Mouse (Mus musculus): ENCODE data around the gene Cdc42se2. TPM values are rescaled to one million over a fixed set of nuclear protein-coding genes. Genes with fewer than 3 reads are reported as not detected.

The Cdc42se2 gene
- total RNA-seq, 2 experiments from 2014 or later: 25.8 to 29.0 TPM

DNA sequence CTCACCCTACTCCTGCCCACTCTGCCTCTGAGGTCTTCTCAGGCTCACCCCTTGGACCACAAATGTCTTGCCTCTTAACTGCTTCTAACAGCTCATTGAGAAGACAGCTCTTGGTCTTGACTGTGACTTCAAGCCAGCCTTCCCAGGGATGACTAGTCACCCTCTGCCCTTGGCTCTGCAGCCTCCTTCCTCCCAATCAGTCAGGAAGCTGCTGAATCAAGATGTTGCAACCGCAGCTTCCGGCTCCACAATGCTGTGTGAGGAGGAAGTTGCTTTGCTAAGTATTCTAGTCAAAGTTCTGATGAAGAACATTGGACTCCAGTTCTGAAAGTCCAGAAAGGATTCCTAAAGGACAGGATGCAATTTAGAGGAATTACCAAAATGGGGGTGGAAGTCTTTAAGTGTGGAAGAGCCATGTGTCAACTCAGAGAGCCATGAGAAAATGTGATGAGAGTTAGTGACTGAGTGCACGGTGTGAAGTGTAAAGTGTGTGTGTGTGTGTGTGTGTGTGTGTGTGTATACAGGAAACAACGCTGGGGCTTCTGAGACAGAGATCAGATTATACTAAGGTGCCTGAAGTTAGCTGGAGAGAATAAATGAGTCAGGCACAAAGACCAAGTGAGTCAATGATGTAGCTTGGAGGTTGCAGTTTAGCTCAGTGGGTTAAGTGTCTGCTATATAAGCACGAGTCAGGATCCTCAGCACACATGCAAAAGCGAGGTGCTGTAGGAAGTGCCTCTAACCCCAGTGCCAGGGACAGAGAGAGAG is 14.5 kb upstream of the Cdc42se2 start:
- DNase-seq (ENCODE audit: low spot score): peak; percentile 45
- intact Hi-C loops (cut with DNase I): loop anchor here (5.0 kb wide), 1 partner anchor 50 kb away; no protein-coding TSS in a partner anchor

DNA sequence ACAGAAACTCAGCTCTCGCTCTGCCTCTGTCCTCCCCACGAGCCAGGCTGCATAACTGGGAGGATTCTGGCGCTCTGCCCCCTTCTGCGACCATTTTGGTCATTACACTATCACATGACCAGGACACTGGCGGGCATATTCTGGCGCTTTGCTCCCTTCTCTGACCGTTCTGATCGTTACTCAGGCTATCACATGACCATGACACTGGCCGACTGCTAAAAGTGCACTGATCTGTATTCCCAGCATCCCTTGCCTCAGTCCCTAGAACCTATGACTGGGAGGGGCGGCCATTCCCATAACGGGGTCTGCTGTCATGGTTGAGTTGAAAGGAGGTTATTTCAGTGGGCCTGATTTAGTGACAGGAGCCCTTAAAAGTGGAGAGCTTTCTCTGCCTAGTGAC is 9.1 kb upstream of the Cdc42se2 start:
- DNase-seq (ENCODE audit: low spot score): no peak
- intact Hi-C loops (cut with DNase I): no loop called here

DNA sequence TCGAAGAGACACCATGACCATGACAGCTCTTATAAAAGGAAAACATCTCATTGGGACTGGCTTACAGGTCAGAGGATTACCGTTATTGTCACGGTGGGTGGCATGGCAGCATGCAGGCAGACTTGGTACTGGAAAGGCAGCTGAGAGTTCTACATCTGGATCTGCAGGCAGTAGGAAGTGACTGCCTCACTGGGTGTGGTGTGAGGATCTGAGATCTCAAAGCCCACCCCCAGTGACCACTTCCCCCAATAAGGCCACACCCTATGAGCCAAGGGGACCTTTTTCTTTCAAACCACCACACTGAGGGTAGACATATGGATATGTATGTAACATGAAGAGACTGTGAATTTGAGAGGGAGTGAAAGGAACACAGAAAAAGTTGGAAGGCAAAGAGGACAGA is 7.2 kb upstream of the Cdc42se2 start:
- no peak for DNase-seq (ENCODE audit: low spot score)
- intact Hi-C loops (cut with DNase I): no loop called here

DNA sequence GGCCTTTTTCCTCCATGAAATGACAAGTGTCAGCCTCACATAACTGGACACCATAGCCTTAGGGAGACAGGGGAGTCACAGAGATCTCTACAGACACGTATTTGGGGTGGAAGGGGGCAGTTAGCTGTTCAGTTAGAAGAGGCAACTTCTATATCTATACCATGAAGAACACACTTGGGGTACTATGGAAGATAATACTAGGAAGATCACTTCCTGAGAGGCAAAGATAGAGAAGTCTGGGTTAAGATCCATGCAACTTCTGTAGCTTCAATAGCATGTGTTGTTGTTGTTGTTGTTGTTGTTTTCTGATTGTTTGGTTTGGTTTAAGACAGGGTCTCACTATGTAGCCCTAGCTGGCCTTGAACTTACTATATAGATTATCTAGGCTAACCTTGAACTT is 5.7 kb upstream of the Cdc42se2 start:
- no peak for DNase-seq (ENCODE audit: low spot score)
- intact Hi-C loops (cut with DNase I): no loop called here

GRCm38 (mm10) chr11:54791458-54791857 is 4.0 kb upstream of the Cdc42se2 start:
- intact Hi-C loops (cut with DNase I): no loop called here
- no peak for DNase-seq (ENCODE audit: low spot score)

DNA sequence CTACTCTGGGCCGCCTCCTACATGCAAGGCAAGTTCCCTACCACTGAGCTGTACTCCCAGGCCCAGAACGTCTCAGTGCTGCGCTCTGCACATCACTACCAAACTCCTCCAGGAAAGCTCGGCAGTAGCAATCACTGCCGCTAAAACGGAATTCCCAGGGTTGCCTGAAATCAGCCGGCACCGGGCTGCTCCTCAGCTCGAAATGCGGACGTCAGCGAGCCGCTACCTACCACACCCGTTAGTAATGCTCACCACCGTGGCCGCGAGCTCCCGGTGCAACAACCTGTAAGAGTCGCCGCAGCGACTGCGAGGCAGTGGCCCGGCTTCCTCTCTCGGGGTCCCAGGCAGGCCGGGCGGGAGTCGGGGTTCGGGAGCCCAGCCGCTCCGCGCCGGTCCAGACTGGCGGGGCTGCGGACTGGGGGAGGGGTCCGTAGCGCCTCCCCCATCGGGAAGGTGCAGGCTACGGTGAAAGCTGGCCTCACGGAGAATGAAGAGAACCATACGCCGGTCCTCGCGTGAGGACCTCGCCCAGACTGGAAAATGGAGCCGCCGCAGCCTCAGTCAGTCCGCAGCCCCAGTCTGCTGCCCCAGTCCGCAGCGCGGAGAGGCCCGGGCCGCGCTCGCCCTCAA is 502 bp downstream of the Cdc42se2 start:
- DNase-seq (ENCODE audit: low spot score): peak; percentile 32
- intact Hi-C loops (cut with DNase I): loop anchor here (2.0 to 5.0 kb wide), 2 partner anchors 76 to 80 kb away; no protein-coding TSS in a partner anchor

DNA sequence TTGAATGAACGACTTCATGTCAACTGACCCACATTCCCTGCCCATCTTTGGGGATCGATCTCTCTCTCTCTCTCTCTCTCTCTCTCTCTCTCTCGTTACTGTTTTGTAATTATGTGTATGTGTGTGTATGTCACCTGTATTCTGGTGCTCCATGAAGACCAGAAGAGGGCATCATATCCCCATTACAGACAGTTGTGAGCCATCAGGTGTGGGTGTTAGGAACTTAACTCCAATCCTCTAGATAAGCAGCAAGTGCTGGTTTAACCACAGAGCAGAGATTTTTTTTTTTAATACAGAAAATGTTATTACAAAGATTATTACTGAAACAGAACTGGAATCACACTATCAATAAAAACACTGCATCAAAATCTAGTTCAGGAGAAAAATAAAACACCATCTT is 1.9 kb downstream of the Cdc42se2 start:
- intact Hi-C loops (cut with DNase I): loop anchor here (5.0 kb wide), 1 partner anchor 78 kb away; no protein-coding TSS in a partner anchor
- DNase-seq (ENCODE audit: low spot score): no peak

GRCm38 (mm10) chr11:54784436-54784835 is 3.0 kb downstream of the Cdc42se2 start:
- intact Hi-C loops (cut with DNase I): no loop called here
- no peak for DNase-seq (ENCODE audit: low spot score)

GRCm38 (mm10) chr11:54782253-54782652 is 5.2 kb downstream of the Cdc42se2 start:
- intact Hi-C loops (cut with DNase I): no loop called here
- DNase-seq (ENCODE audit: low spot score): no peak

DNA sequence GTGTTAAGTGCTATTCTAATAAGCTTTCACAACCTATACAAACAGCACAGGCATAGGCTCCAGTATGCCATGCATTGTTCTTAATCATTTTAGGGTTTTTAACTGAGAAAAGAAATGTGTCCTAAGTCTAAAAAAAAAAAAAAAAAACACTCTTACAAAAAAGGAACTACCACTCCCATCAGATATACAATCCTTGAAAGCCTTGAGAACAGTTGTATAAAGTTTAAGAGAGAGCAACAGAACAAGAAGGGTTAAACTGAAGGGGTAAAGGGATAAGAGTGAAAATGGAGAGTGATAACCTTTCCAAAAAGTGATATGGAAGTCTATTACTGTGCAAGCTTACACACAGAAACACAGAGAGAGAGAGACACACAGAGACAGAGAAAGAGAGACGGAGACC is 7.5 kb downstream of the Cdc42se2 start:
- intact Hi-C loops (cut with DNase I): no loop called here

GRCm38 (mm10) chr11:54778131-54778844 is 9.2 kb downstream of the Cdc42se2 start:
- peak; percentile 22 for DNase-seq (ENCODE audit: low spot score)
- intact Hi-C loops (cut with DNase I): no loop called here

More for the DNA sequence above, 7.5 kb downstream of the Cdc42se2 start:
- DNase-seq (ENCODE audit: low spot score): no peak

GRCm38 (mm10) chr11:54777387-54778130 is 9.9 kb downstream of the Cdc42se2 start:
- DNase-seq (ENCODE audit: low spot score): no peak
- intact Hi-C loops (cut with DNase I): no loop called here

DNA sequence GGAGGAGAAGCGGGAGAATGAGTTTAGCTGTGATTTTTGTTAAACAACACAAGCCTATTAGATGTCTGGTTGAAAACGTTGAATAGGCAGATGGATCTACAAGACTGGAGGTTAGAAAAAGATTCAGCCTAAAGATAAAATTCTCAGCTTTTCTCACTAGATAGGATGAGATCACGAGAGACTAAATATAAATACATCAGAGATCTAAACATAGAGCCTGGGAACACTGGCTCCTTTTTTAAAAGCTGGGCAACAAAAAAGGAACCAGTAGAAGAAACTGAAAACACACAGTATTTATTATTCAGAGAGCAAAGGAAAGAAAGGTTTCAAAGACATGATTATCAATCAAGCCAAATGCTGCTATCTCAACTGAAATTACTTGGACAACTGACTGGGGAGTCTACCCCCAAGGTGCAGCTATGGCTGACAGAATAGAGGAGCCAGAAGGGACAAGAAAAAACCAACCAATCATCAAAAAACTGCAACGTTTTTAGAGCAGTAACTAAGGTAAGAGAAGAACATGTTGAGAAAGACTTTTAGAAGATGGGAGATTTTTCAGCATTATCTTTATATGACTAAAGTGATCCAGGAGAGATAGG is 10.6 kb downstream of the Cdc42se2 start:
- intact Hi-C loops (cut with DNase I): no loop called here
- DNase-seq (ENCODE audit: low spot score): no peak

- no peak for DNase-seq (ENCODE audit: low spot score)
- intact Hi-C loops (cut with DNase I): no loop called here
Measured at GRCm38 (mm10) chr11:54776367-54776701, 11.1 kb downstream of the Cdc42se2 start.

DNA sequence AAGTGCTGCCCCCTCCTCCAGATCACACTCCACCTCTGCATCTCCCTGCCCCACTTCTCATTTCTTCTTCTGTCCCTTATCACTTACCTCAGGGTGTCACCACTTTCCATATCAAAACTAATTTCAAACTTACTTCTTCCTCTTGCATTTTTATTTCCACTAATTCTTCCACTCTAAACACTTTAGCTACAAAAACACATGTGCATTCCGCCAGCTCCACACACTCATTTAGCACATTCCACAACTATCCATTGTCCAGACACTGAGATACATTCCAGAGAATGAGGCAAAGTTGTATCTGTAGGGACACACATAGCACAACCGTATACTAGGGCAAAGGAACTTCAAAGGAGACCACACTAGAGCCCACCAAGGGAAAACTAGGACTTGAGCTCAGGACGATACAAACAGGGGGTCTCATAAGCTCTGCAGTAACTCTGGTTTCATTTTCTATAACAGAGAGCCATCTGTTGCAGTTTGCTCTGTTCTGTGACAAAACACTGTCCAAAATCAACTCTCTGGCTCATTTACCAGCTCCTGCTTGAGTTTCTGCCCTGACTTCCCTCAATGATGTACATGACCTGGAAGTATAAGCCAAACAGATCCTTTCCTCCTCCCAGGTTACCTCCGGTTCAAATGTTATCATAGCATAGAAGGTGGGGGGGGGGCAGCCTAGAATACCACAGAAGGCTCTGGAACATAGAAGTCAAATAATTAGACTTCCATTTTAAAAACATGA is 11.7 kb downstream of the Cdc42se2 start:
- DNase-seq (ENCODE audit: low spot score): no peak
- intact Hi-C loops (cut with DNase I): no loop called here

GRCm38 (mm10) chr11:54774282-54775078 is 13.0 kb downstream of the Cdc42se2 start:
- intact Hi-C loops (cut with DNase I): no loop called here
- DNase-seq (ENCODE audit: low spot score): no peak

GRCm38 (mm10) chr11:54771549-54771948 is 15.9 kb downstream of the Cdc42se2 start:
- intact Hi-C loops (cut with DNase I): no loop called here
- no peak for DNase-seq (ENCODE audit: low spot score)

DNA sequence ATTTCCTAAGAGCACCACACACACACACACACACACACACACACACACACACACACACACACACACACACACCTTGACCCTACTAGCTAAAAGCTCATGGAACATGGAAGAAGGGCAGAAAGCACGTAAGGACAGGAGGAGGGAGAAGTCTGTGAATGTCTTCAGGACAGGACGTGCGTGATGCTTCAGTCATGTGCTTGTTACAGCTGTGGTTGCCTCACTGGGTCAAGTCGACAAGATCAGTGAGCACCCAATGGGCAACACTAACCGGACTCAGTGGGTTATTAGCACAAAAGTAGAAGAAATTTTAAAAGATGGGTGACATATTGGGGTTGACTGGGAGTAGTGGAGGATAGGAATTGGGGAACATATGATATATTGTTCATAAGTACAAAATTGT is 17.6 kb downstream of the Cdc42se2 start:
- intact Hi-C loops (cut with DNase I): no loop called here
- no peak for DNase-seq (ENCODE audit: low spot score)
